Mouse (Mus musculus): ENCODE measurements around the gene Hs1bp3. TPM values are rescaled to one million over a fixed set of nuclear protein-coding genes. Genes with fewer than 3 reads are reported as not detected.

Gene Hs1bp3
- polyA plus RNA-seq, 1 experiment = not detected

DNA sequence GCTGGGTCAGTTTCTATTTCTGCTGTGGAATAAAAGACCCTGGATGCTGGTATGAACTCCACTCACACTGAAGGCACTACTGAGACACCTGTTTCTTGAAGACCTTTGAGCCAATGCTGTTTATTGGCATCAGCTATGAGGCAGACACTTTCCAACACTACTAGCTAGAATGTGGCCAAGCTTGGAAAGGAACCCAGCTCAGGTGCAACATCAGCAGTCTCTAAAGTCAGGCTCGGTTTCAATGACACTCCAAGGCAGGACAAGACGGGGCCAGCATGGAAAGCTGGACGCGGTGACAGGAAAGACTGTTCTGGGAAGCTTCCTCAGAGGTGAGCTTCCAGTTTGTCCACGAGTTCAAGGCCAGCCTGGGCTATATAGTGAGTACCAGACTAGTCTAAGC is 80.0 kb downstream of the Hs1bp3 start:
- no peak overlapping the region for H3K27ac ChIP-seq (ENCODE audit: insufficient read depth, low read depth, low read length)
- WGBS = 89% methylated on average over 5 of the region's 5 CpGs
- TF ChIP-seq POLR2A (IDR thresholded peaks at IDR 0.05; ENCODE audit: insufficient read depth, low read depth, low read length) (no peak), CTCF (IDR thresholded peaks at IDR 0.05; ENCODE audit: insufficient read depth, low read depth, low read length) (no peak)
- peaks cover 7% of the 10 kb centered on the region for H3K4me1 ChIP-seq (ENCODE audit: control insufficient read depth, insufficient read depth, low read length)
- no peak overlapping the region for H3K4me3 ChIP-seq (ENCODE audit: insufficient read depth, low read depth, low read length)

Other genes starting within 250 kb of the Hs1bp3 start
- gene Ldah, start 105.3 kb upstream of the Hs1bp3 start, polyA plus RNA-seq (2012; ENCODE audit: insufficient read depth, insufficient read length, low replicate concordance, missing spikeins) = not detected in 2 replicates
- not detected in 2 replicates for gene Gdf7, start 11.5 kb upstream of the Hs1bp3 start, polyA plus RNA-seq (2012; ENCODE audit: insufficient read depth, insufficient read length, low replicate concordance, missing spikeins)
- 196 TPM in 1 of 2 replicates, not detected in the other for gene Rhob, start 186.6 kb downstream of the Hs1bp3 start, polyA plus RNA-seq (2012; ENCODE audit: insufficient read depth, insufficient read length, low replicate concordance, missing spikeins)